11 mouse cellular contexts compared by ENCODE assay signal in genomic region chr11:3982275-3983209, GRCm38 (mm10). TPM values are rescaled to one million over a fixed set of nuclear protein-coding genes. Genes with fewer than 3 reads are reported as not detected.
A peak's percentile ranks its signal among the peaks of the same experiment; 100 is the strongest.
DNase-seq lines count a peak whose midpoint lies in the region; ATAC-seq lines count a peak whose summit lies in the region.
"Had no signal": no experiment of that assay in that cellular context is flagged by ENCODE, and none has a peak within 500 bp of the region (broad histone marks: within the 10 kb centered on the region; RNA-seq: fewer than 3 reads in every experiment).

No protein-coding gene starts in this region.

- peaks cover 24% of the 10 kb centered on the region for H3K27me3 ChIP-seq in heart, embryonic 15.5 days
- peaks cover 12% of the 10 kb centered on the region for H3K27me3 ChIP-seq in embryonic facial prominence, embryonic 13.5 days
- peaks cover 15% of the 10 kb centered on the region for H3K27me3 ChIP-seq in kidney, embryonic 15.5 days
- peaks cover 10% of the 10 kb centered on the region for H3K27me3 ChIP-seq in neural tube, embryonic 12.5 days (replicated peaks)

- no peaks in the 10 kb centered on the region for H3K9me3 ChIP-seq in heart, embryonic 15.5 days (replicated peaks)
- no peaks in the 10 kb centered on the region for H3K9me3 ChIP-seq in embryonic facial prominence, embryonic 13.5 days
- H3K9me3 ChIP-seq in kidney, embryonic 15.5 days (replicated peaks) = no peaks in the 10 kb centered on the region
- H3K9me3 ChIP-seq in neural tube, embryonic 12.5 days = no peaks in the 10 kb centered on the region
- H3K9me3 ChIP-seq: G1E had no signal

- 57% methylated on average over 7 of the region's 7 CpGs for WGBS in heart, embryonic 15.5 days
- WGBS in embryonic facial prominence, embryonic 13.5 days = 65% methylated on average over 7 of the region's 7 CpGs
- WGBS in kidney, embryonic 15.5 days = 61% methylated on average over 7 of the region's 7 CpGs
- whole genome bisulfite sequencing in neural tube, embryonic 12.5 days = 71% methylated on average over 7 of the region's 7 CpGs

- H3K4me2 ChIP-seq in heart, embryonic 15.5 days = peak overlapping the region; percentile 75
- H3K4me2 ChIP-seq in embryonic facial prominence, embryonic 13.5 days = peak overlapping the region; percentile 71; the same call in 1 of the 2 replicates
- peak overlapping the region; percentile 79 for H3K4me2 ChIP-seq in kidney, embryonic 15.5 days
- H3K4me2 ChIP-seq in neural tube, embryonic 12.5 days (replicated peaks) = peak overlapping the region; percentile 78

- peaks cover 12% of the 10 kb centered on the region for H3K4me1 ChIP-seq in heart, embryonic 15.5 days (replicated peaks)
- H3K4me1 ChIP-seq in embryonic facial prominence, embryonic 13.5 days = peaks cover 14% of the 10 kb centered on the region
- peaks cover 26% of the 10 kb centered on the region for H3K4me1 ChIP-seq in kidney, embryonic 15.5 days
- H3K4me1 ChIP-seq in neural tube, embryonic 12.5 days = peaks cover 15% of the 10 kb centered on the region

- no peak for DNase-seq in heart, adult 8-10 months (ENCODE audit: low spot score)
- DNase-seq in spleen, postnatal 36 days (ENCODE audit: low spot score in 2 of 2) = no peak
- no peak for DNase-seq in frontal cortex, postnatal 10 days (ENCODE audit: low spot score in 2 of 2)
- no peak for DNase-seq in lung, adult 18-20 months
- DNase-seq: cerebellum, adult 8-10 months had no signal

- H3K27ac ChIP-seq in heart, embryonic 15.5 days = no peak overlapping the region
- H3K27ac ChIP-seq in embryonic facial prominence, embryonic 13.5 days = peak overlapping the region; percentile 36; the same call in 1 of the 2 replicates
- peak overlapping the region; percentile 45; the same call in 1 of the 2 replicates for H3K27ac ChIP-seq in kidney, embryonic 15.5 days
- no peak overlapping the region for H3K27ac ChIP-seq in neural tube, embryonic 12.5 days

- no peak overlapping the region for H3K9ac ChIP-seq in heart, embryonic 15.5 days
- H3K9ac ChIP-seq in embryonic facial prominence, embryonic 13.5 days = no peak overlapping the region
- H3K9ac ChIP-seq in kidney, embryonic 15.5 days = no peak overlapping the region
- H3K9ac ChIP-seq in neural tube, embryonic 12.5 days = no peak overlapping the region

- ATAC-seq in heart, embryonic 15.5 days (replicated peaks; ENCODE audit: insufficient number of reproducible peaks, insufficient read depth, low FRiP score, low read depth) = no peak
- ATAC-seq in embryonic facial prominence, embryonic 13.5 days (ENCODE audit: insufficient number of reproducible peaks, insufficient read depth, low FRiP score, low TSS enrichment, low read depth) = no peak
- ATAC-seq in kidney, embryonic 15.5 days (replicated peaks; ENCODE audit: low FRiP score) = no peak
- no peak for ATAC-seq in neural tube, embryonic 12.5 days (ENCODE audit: low FRiP score, low read depth)

- peaks cover 23% of the 10 kb centered on the region for H3K36me3 ChIP-seq in heart, embryonic 15.5 days
- peaks cover 38% of the 10 kb centered on the region for H3K36me3 ChIP-seq in embryonic facial prominence, embryonic 13.5 days
- peaks cover 38% of the 10 kb centered on the region for H3K36me3 ChIP-seq in kidney, embryonic 15.5 days
- peaks cover 38% of the 10 kb centered on the region for H3K36me3 ChIP-seq in neural tube, embryonic 12.5 days

- H3K4me3 ChIP-seq in heart, embryonic 15.5 days = no peak overlapping the region
- no peak overlapping the region for H3K4me3 ChIP-seq in embryonic facial prominence, embryonic 13.5 days
- H3K4me3 ChIP-seq in kidney, embryonic 15.5 days (replicated peaks) = peak overlapping the region; percentile 52
- H3K4me3 ChIP-seq in neural tube, embryonic 12.5 days = no peak overlapping the region

RNA-seq across cellular contexts. Expression of gene Gal3st1, which starts 0.9 kb away (rescaled TPM):
- 0.44 and 1.9 TPM in 2 replicates for polyA plus RNA-seq in heart, embryonic 15.5 days (2015; fragmentation: Nextera tagmentation; extraction: Ambion mirVana)
- total RNA-seq in heart, adult 8-10 months (2022) = under 1 TPM in 1 of 4 experiments, not detected in 3; 0.27 TPM
- 2.3 and 2.6 TPM in 2 replicates for polyA plus RNA-seq in embryonic facial prominence, embryonic 13.5 days (2015; fragmentation: Nextera tagmentation; extraction: Ambion mirVana)
- 5.3 and 6.7 TPM in 2 replicates for polyA plus RNA-seq in kidney, embryonic 15.5 days (2015; fragmentation: Nextera tagmentation; extraction: Ambion mirVana)
- 2.5 and 3.0 TPM in 2 replicates for polyA plus RNA-seq in neural tube, embryonic 12.5 days (2016; fragmentation: Nextera tagmentation; extraction: Ambion mirVana)
- total RNA-seq: G1E had no signal
- polyA plus RNA-seq: G1E had no signal

RNA-seq across cellular contexts. Expression of gene 4930556J24Rik, which starts 6.0 kb away (rescaled TPM):
- polyA plus RNA-seq in heart, embryonic 15.5 days (2015; fragmentation: Nextera tagmentation; extraction: Ambion mirVana) = not detected in 2 replicates
- total RNA-seq in heart, adult 8-10 months (2022) = not detected
- 0.17 TPM in 1 of 2 replicates, not detected in the other for polyA plus RNA-seq in embryonic facial prominence, embryonic 13.5 days (2015; fragmentation: Nextera tagmentation; extraction: Ambion mirVana)
- polyA plus RNA-seq in kidney, embryonic 15.5 days (2015; fragmentation: Nextera tagmentation; extraction: Ambion mirVana) = 0.44 TPM in 1 of 2 replicates, not detected in the other
- 0.28 and 0.49 TPM in 2 replicates for polyA plus RNA-seq in neural tube, embryonic 12.5 days (2016; fragmentation: Nextera tagmentation; extraction: Ambion mirVana)
- polyA plus RNA-seq: G1E; heart, postnatal 0 days had no signal

RNA-seq across cellular contexts. Expression of gene Pes1, which starts 18.8 kb away (rescaled TPM):
- polyA plus RNA-seq in heart, embryonic 15.5 days (2015; fragmentation: Nextera tagmentation; extraction: Ambion mirVana) = 43.5 and 49.8 TPM in 2 replicates
- total RNA-seq in heart, adult 8-10 months (2022) = 10 to 100 TPM; 25.1 to 30.5 (median 27.3) TPM
- polyA plus RNA-seq in embryonic facial prominence, embryonic 13.5 days (2015; fragmentation: Nextera tagmentation; extraction: Ambion mirVana) = 78.6 and 80.9 TPM in 2 replicates
- 95.1 and 95.5 TPM in 2 replicates for polyA plus RNA-seq in kidney, embryonic 15.5 days (2015; fragmentation: Nextera tagmentation; extraction: Ambion mirVana)
- 68.1 and 75.7 TPM in 2 replicates for polyA plus RNA-seq in neural tube, embryonic 12.5 days (2016; fragmentation: Nextera tagmentation; extraction: Ambion mirVana)

RNA-seq across cellular contexts. Expression of gene Sec14l4, which starts 48.7 kb away (rescaled TPM):
- polyA plus RNA-seq in heart, embryonic 15.5 days (2015; fragmentation: Nextera tagmentation; extraction: Ambion mirVana) = 0.50 and 0.79 TPM in 2 replicates
- under 1 TPM in 3 of 4 experiments, not detected in 1; 0.16 to 0.65 (median 0.20) TPM for total RNA-seq in heart, adult 8-10 months (2022)
- polyA plus RNA-seq in embryonic facial prominence, embryonic 13.5 days (2015; fragmentation: Nextera tagmentation; extraction: Ambion mirVana) = 0.52 and 0.85 TPM in 2 replicates
- polyA plus RNA-seq in kidney, embryonic 15.5 days (2015; fragmentation: Nextera tagmentation; extraction: Ambion mirVana) = not detected in 2 replicates
- 0.06 TPM in 1 of 2 replicates, not detected in the other for polyA plus RNA-seq in neural tube, embryonic 12.5 days (2016; fragmentation: Nextera tagmentation; extraction: Ambion mirVana)
- polyA plus RNA-seq: G1E; heart, postnatal 0 days had no signal

RNA-seq across cellular contexts. Expression of gene Tcn2, which starts 50.6 kb away (rescaled TPM):
- polyA plus RNA-seq in heart, embryonic 15.5 days (2015; fragmentation: Nextera tagmentation; extraction: Ambion mirVana) = 64.0 and 73.4 TPM in 2 replicates
- total RNA-seq in heart, adult 8-10 months (2022) = 10 to 100 TPM; 43.0 to 46.5 (median 44.3) TPM
- polyA plus RNA-seq in embryonic facial prominence, embryonic 13.5 days (2015; fragmentation: Nextera tagmentation; extraction: Ambion mirVana) = 38.9 and 42.1 TPM in 2 replicates
- 92.9 and 102 TPM in 2 replicates for polyA plus RNA-seq in kidney, embryonic 15.5 days (2015; fragmentation: Nextera tagmentation; extraction: Ambion mirVana)
- polyA plus RNA-seq in neural tube, embryonic 12.5 days (2016; fragmentation: Nextera tagmentation; extraction: Ambion mirVana) = 26.3 and 28.3 TPM in 2 replicates

Comparison
In these comparisons a context has a peak if more than half of its experiments do, and no peak if none do; other contexts are left out.
1. H3K27ac ChIP-seq: peak in embryonic facial prominence, embryonic 13.5 days (single experiment) and kidney, embryonic 15.5 days (single experiment); none in heart, embryonic 15.5 days (single experiment) and neural tube, embryonic 12.5 days (single experiment).
2. Peak in every context shown above with its lines, with median percentiles within 50 percentile points of each other: H3K4me2 ChIP-seq.